Mouse (Mus musculus) hindbrain, postnatal 0 days (tissue): ENCODE results near the gene Nedd9. TPM values are rescaled to one million over a fixed set of nuclear protein-coding genes. Genes with fewer than 3 reads are reported as not detected.

Experiments used
- ATAC-seq: fragments of 200-750 bp; cut with Nextera tagmentation; 2 replicates; pipeline ENCODE4 v1.8.0; 2017; ENCODE audit warnings: mild to moderate bottlenecking, moderate TSS enrichment, moderate library complexity
- DNase-seq: peaks from one replicate; pipeline ENCODE4 v3.0.0-alpha.2; 2015; ENCODE audit warnings: low spot score
- H3K27ac ChIP-seq: fragments of 300-500 bp; sonication (generic); 2 replicates; pipeline ENCODE4 v1.5.1; 2014; ENCODE audit warnings: mild to moderate bottlenecking
- H3K27me3 ChIP-seq: fragments of 300-500 bp; sonication (generic); 2 replicates; pipeline ENCODE4 v1.6.1; 2014; ENCODE audit warnings: low read length, mixed read lengths; ENCODE audit not compliant: insufficient read depth
- H3K36me3 ChIP-seq: fragments of 300-500 bp; sonication (generic); 2 replicates; pipeline ENCODE4 v1.6.1; 2014; ENCODE audit warnings: low read length, mixed read lengths; ENCODE audit not compliant: insufficient read depth
- H3K4me1 ChIP-seq: fragments of 300-500 bp; sonication (generic); 2 replicates; pipeline ENCODE4 v1.6.1; 2014; ENCODE audit warnings: antibody characterized with exemption, low read length, mixed read lengths; ENCODE audit not compliant: insufficient read depth
- H3K4me2 ChIP-seq: fragments of 300-500 bp; sonication (generic); 2 replicates; pipeline ENCODE4 v1.6.1; 2014; ENCODE audit warnings: low read depth, mild to moderate bottlenecking, low read length, moderate library complexity, mixed read lengths
- H3K4me3 ChIP-seq: fragments of 300-500 bp; sonication (generic); 2 replicates; pipeline ENCODE4 v1.5.1; 2014; ENCODE audit warnings: low read length
- H3K9ac ChIP-seq: fragments of 300-500 bp; sonication (generic); replicated peaks from 2 replicates; pipeline ENCODE4 v1.6.1; 2014; ENCODE audit warnings: mild to moderate bottlenecking, low read length, moderate library complexity, mixed read lengths
- H3K9me3 ChIP-seq: fragments of 300-500 bp; sonication (generic); 2 replicates; pipeline ENCODE4 v1.6.1; 2016; ENCODE audit warnings: low read length, mixed read lengths
- CTCF ChIP-seq: IDR thresholded peaks from 2 replicates; pipeline ENCODE4 v1.5.1; 2016; ENCODE audit warnings: antibody characterized with exemption, control low read depth, low read depth
- WGBS: fragments of 180-500 bp; shearing (Covaris S2); extraction: QIAGEN DNeasy Blood & Tissue Kit; methylation state at CpG from one replicate; pipeline ENCODE4 v1.1.7; 2014; 5-methylcytosine and 5-hydroxymethylcytosine counted together
- polyA plus RNA-seq: library from polyadenylated mRNA; unstranded; fragments of >200 nt; fragmentation: Nextera tagmentation; extraction: Ambion mirVana; gene quantifications from 2 replicates; pipeline ENCODE4 v1.2.1, GENCODE M21; 2015
- total RNA-seq: library from RNA; depleted of rRNA; stranded (reverse); fragments of >200 nt; gene quantifications from 2 replicates; pipeline ENCODE4 v1.2.3, GENCODE M21; 2014

Gene Nedd9
- total and polyA plus RNA-seq, 2 experiments from 2014 or later, result 12.2 to 26.5 TPM

- no peak overlapping the region for H3K4me3 ChIP-seq
- TF ChIP-seq CTCF, result no peak
- no peaks in the 10 kb centered on the region; the same call in 1 of the 2 replicates for H3K4me1 ChIP-seq
- WGBS, result 59% methylated on average over 6 of the region's 6 CpGs
- H3K9me3 ChIP-seq, result no peaks in the 10 kb centered on the region
- H3K36me3 ChIP-seq, result no peaks in the 10 kb centered on the region
- no peaks in the 10 kb centered on the region for H3K27me3 ChIP-seq
- no peak overlapping the region for H3K27ac ChIP-seq
- no peak overlapping the region for H3K9ac ChIP-seq
- 0 out of 2 replicates have a peak overlapping the region, but pooled peaks have one; percentile 19 for H3K4me2 ChIP-seq
- 0 out of 2 replicates have a peak, but pooled peaks have one; percentile 7 for ATAC-seq
- no peak for DNase-seq
These were observed 191.3 kb downstream of the Nedd9 start for GRCm38 (mm10) chr13:41295886-41296285.

- H3K9ac ChIP-seq, result no peak overlapping the region
- DNase-seq (no peak), ATAC-seq (no peak)
- no peak overlapping the region for H3K27ac ChIP-seq
- no peak for TF ChIP-seq CTCF
- H3K36me3 ChIP-seq, result no peaks in the 10 kb centered on the region
- no peaks in the 10 kb centered on the region for H3K4me1 ChIP-seq
- H3K9me3 ChIP-seq, result no peaks in the 10 kb centered on the region
- H3K4me2 ChIP-seq, result no peak overlapping the region
- 29% methylated on average over 5 of the region's 5 CpGs for WGBS
- H3K4me3 ChIP-seq, result no peak overlapping the region
- no peaks in the 10 kb centered on the region for H3K27me3 ChIP-seq
These were observed 193.6 kb downstream of the Nedd9 start for GRCm38 (mm10) chr13:41293595-41293994.

GRCm38 (mm10) chr13:41291466-41291974 lies 195.6 kb downstream of the Nedd9 start:
- no peak for DNase-seq
- no peak overlapping the region for H3K4me3 ChIP-seq
- ATAC-seq, result no peak
- H3K9ac ChIP-seq, result no peak overlapping the region
- no peaks in the 10 kb centered on the region for H3K36me3 ChIP-seq
- no peaks in the 10 kb centered on the region for H3K9me3 ChIP-seq
- no peak for TF ChIP-seq CTCF
- H3K4me1 ChIP-seq, result no peaks in the 10 kb centered on the region
- H3K27ac ChIP-seq, result no peak overlapping the region
- no peaks in the 10 kb centered on the region for H3K27me3 ChIP-seq
- WGBS, result 83% methylated on average over 4 of the region's 4 CpGs
- H3K4me2 ChIP-seq, result no peak overlapping the region

- Histone ChIP-seq H3K36me3 (no peaks in the 10 kb centered on the region), H3K27ac (no peak overlapping the region), H3K4me2 (no peak overlapping the region), H3K9ac (no peak overlapping the region), H3K9me3 (no peaks in the 10 kb centered on the region), H3K4me3 (no peak overlapping the region), H3K4me1 (no peaks in the 10 kb centered on the region), H3K27me3 (no peaks in the 10 kb centered on the region)
- ATAC-seq (no peak), DNase-seq (no peak)
- no peak for TF ChIP-seq CTCF
- WGBS, result 50% methylated on average over 3 of the region's 3 CpGs
These were observed 200.9 kb downstream of the Nedd9 start for GRCm38 (mm10) chr13:41286285-41286684.

- ATAC-seq, result no peak
- 75% methylated on average over 4 of the region's 4 CpGs for WGBS
- TF ChIP-seq CTCF, result no peak
These were observed 201.7 kb downstream of the Nedd9 start for GRCm38 (mm10) chr13:41285448-41285847.

GRCm38 (mm10) chr13:41283256-41283655 lies 203.9 kb downstream of the Nedd9 start:
- no peaks in the 10 kb centered on the region for H3K36me3 ChIP-seq
- H3K4me2 ChIP-seq, result no peak overlapping the region
- H3K27ac ChIP-seq, result no peak overlapping the region
- H3K4me1 ChIP-seq, result no peaks in the 10 kb centered on the region
- no peaks in the 10 kb centered on the region for H3K27me3 ChIP-seq
- 20% methylated on average over 5 of the region's 5 CpGs for WGBS
- ATAC-seq, result peak; percentile 70
- DNase-seq, result peak; percentile 94
- H3K9me3 ChIP-seq, result no peaks in the 10 kb centered on the region
- TF ChIP-seq CTCF, result peak; percentile 91
- H3K9ac ChIP-seq, result no peak overlapping the region
- H3K4me3 ChIP-seq, result no peak overlapping the region

More at GRCm38 (mm10) chr13:41285448-41285847, 201.7 kb downstream of the Nedd9 start:
- Histone ChIP-seq H3K9me3 (no peaks in the 10 kb centered on the region), H3K4me1 (no peaks in the 10 kb centered on the region), H3K9ac (no peak overlapping the region), H3K4me2 (no peak overlapping the region), H3K4me3 (no peak overlapping the region), H3K27ac (no peak overlapping the region), H3K36me3 (no peaks in the 10 kb centered on the region), H3K27me3 (no peaks in the 10 kb centered on the region)
- DNase-seq, result no peak

- Histone ChIP-seq H3K27ac (no peak overlapping the region), H3K27me3 (no peaks in the 10 kb centered on the region), H3K4me2 (no peak overlapping the region), H3K36me3 (no peaks in the 10 kb centered on the region; the same call in 1 of the 2 replicates), H3K9ac (no peak overlapping the region), H3K4me1 (no peaks in the 10 kb centered on the region), H3K4me3 (no peak overlapping the region), H3K9me3 (no peaks in the 10 kb centered on the region; the same call in 1 of the 2 replicates)
- ATAC-seq, result no peak
- no peak for DNase-seq
- TF ChIP-seq CTCF, result no peak
- WGBS, result 85% methylated on average over 5 of the region's 5 CpGs
These were observed 206.5 kb downstream of the Nedd9 start for GRCm38 (mm10) chr13:41280696-41281095.
